Mouse (Mus musculus) embryonic facial prominence, embryonic 11.5 days (tissue): ENCODE measurements around the gene Sigirr. TPM values are rescaled to one million over a fixed set of nuclear protein-coding genes. Genes with fewer than 3 reads are reported as not detected.
A peak's percentile ranks its signal among the peaks of the same experiment; 100 is the strongest.

ENCODE experiments used
- ATAC-seq: fragments of 200-750 bp; cut with Nextera tagmentation; replicated peaks from 2 replicates; pipeline ENCODE4 v1.8.0; 2017; ENCODE audit warnings: low read depth; ENCODE audit not compliant: insufficient number of reproducible peaks, low FRiP score, low TSS enrichment
- DNase-seq: peaks from one replicate; pipeline ENCODE4 v3.0.0-alpha.2; 2015; ENCODE audit warnings: low spot score
- H3K27ac ChIP-seq: fragments of 300-500 bp; sonication (generic); replicated peaks from 2 replicates; pipeline ENCODE4 v1.5.1; 2014; ENCODE audit warnings: mild to moderate bottlenecking, low read depth, low read length, control low read depth
- H3K27me3 ChIP-seq: fragments of 300-500 bp; sonication (generic); 2 replicates; pipeline ENCODE4 v1.6.1; 2014; ENCODE audit warnings: mild to moderate bottlenecking, low read length, moderate library complexity, mixed read lengths; ENCODE audit not compliant: control insufficient read depth, insufficient read depth
- H3K36me3 ChIP-seq: fragments of 300-500 bp; sonication (generic); replicated peaks from 2 replicates; pipeline ENCODE4 v1.6.1; 2014; ENCODE audit warnings: low read depth, mild to moderate bottlenecking, low read length, moderate library complexity, mixed read lengths; ENCODE audit not compliant: control insufficient read depth, insufficient read depth
- H3K4me1 ChIP-seq: fragments of 300-500 bp; sonication (generic); 2 replicates; pipeline ENCODE4 v1.6.1; 2014; ENCODE audit warnings: low read length, mixed read lengths; ENCODE audit not compliant: control insufficient read depth, insufficient read depth
- H3K4me2 ChIP-seq: fragments of 300-500 bp; sonication (generic); 2 replicates; pipeline ENCODE4 v1.6.1; 2014; ENCODE audit warnings: low read depth, mild to moderate bottlenecking, control low read depth, low read length, moderate library complexity
- H3K4me3 ChIP-seq: fragments of 300-500 bp; sonication (generic); 2 replicates; pipeline ENCODE4 v1.5.1; 2014; ENCODE audit warnings: low read depth, low read length, control low read depth
- H3K9ac ChIP-seq: fragments of 300-500 bp; sonication (generic); replicated peaks from 2 replicates; pipeline ENCODE4 v1.6.1; 2014; ENCODE audit warnings: mild to moderate bottlenecking, control low read depth, low read length
- H3K9me3 ChIP-seq: fragments of 300-500 bp; sonication (generic); replicated peaks from 2 replicates; pipeline ENCODE4 v1.6.1; 2016; ENCODE audit warnings: mild to moderate bottlenecking, low read length, inconsistent platforms, mixed read lengths; ENCODE audit not compliant: control insufficient read depth
- WGBS: fragments of 180-500 bp; shearing (Covaris S2); extraction: QIAGEN DNeasy Blood & Tissue Kit; methylation state at CpG from one replicate; pipeline ENCODE4 v1.1.7; 2014; 5-methylcytosine and 5-hydroxymethylcytosine counted together
- polyA plus RNA-seq: library from polyadenylated mRNA; unstranded; fragments of >200 nt; fragmentation: Nextera tagmentation; extraction: Ambion mirVana; gene quantifications from 2 replicates; pipeline ENCODE4 v1.2.1, GENCODE M21; 2014

Sigirr gene
- polyA plus RNA-seq, 1 experiment from 2014 or later, result 1.6 TPM

DNA sequence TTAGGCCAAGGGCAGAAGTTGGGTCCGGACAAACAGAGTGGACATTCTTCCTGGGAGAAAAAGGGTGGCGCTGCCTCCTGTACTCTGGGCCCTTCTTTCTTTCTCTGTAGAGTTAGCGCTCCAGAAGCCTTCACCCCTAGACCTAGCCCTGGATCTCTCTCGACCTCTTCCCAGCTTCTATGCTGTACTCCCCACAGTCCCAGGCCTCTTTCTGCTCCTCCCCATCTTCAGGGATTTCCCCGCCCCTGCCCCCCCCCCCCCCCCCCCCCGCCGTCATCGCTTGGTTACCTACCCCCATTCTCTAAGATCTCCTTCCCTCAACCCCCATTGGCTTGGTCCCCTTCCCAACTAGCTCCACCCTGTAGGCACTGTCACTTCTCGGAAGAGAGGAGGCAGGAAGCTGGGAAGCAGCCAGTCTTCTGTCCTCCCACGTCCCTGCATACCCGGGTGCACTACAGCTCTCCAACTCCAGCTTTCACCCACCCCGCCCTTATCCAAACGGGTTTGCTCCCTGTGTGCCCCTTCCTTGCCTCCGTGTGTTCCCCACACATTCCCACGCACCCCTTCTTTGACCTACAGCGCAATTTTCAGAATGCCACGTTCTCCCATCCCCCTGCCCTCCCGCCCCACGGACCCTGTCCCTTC is 52.7 kb downstream of the Sigirr start:
- DNase-seq (no peak), ATAC-seq (peak; percentile 72)
- WGBS, result 3% methylated on average over 16 of the region's 19 CpGs

DNA sequence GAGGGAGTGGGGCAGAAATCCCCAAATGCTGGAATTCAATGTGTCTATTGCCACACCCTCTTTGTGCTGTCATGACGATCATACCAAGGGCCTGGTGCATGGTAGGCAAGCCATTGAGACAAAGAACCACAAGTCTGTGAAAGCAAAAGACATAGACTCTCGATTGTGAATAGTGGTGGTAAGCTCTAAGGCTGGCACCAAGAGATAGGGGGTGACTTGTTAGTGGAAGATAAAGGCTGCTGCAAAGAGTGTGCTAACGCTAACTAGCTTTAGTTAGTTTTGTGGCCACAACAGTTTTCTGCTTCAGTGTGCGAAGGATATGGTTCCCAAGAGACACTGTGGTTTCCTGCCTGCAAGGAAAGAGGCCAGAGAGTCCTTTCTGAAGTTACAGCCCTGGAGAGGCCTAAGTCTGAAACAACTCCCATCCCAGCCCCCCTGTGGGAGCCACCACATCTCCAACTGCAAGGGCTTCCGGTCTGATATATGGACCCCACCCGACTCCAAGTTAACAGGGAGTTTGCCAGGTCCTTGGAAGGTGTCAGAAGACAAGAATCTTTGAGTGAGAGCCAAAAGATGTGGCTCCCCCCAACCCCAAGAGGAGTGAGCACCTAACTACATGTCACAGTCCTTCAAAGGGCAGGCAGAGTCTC is 53.3 kb downstream of the Sigirr start:
- no peak for ATAC-seq
- Histone ChIP-seq H3K4me3 (no peak overlapping the region; the same call in 1 of the 2 replicates), H3K4me1 (no peaks in the 10 kb centered on the region; the same call in none of the 2 replicates), H3K4me2 (no peak overlapping the region), H3K9ac (0 out of 2 replicates have a peak overlapping the region, but pooled peaks have one; percentile 9), H3K9me3 (no peaks in the 10 kb centered on the region), H3K27ac (no peak overlapping the region), H3K36me3 (no peaks in the 10 kb centered on the region), H3K27me3 (no peaks in the 10 kb centered on the region)
- DNase-seq, result no peak
- WGBS, result 73% methylated on average over 6 of the region's 6 CpGs

More for the DNA sequence above, 52.7 kb downstream of the Sigirr start:
- Histone ChIP-seq H3K36me3 (no peaks in the 10 kb centered on the region), H3K9ac (peak overlapping the region; percentile 39), H3K27ac (no peak overlapping the region), H3K9me3 (no peaks in the 10 kb centered on the region), H3K4me1 (no peaks in the 10 kb centered on the region; the same call in none of the 2 replicates), H3K4me2 (peak overlapping the region; percentile 82), H3K27me3 (no peaks in the 10 kb centered on the region), H3K4me3 (peak overlapping the region; percentile 30)

DNA sequence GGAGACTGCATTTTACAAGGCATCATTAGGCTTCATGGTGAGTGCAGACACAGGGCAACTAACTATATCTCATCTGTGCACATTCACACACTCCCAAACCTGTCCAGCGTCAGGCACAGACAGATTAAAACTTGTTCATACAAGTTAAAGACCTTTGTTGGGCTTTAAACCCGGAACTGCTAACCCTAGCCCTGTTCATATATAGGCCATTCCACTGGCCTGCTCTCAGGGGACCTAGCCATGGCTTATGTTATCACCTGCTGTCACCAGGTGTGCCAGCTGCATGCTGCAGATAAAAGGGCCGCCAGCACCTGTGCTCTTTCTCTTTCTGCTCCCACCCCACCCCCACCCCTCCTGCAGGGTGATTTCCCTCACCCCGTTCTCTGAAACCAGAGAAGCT is 57.8 kb downstream of the Sigirr start:
- no peak overlapping the region for H3K27ac ChIP-seq
- WGBS, result 44% methylated on average over 4 of the region's 4 CpGs
- DNase-seq (no peak), ATAC-seq (no peak)
- no peak overlapping the region for H3K4me2 ChIP-seq
- no peak overlapping the region for H3K9ac ChIP-seq
- H3K4me3 ChIP-seq, result no peak overlapping the region
- H3K36me3 ChIP-seq, result no peaks in the 10 kb centered on the region
- no peaks in the 10 kb centered on the region for H3K27me3 ChIP-seq
- H3K4me1 ChIP-seq, result no peaks in the 10 kb centered on the region; the same call in 1 of the 2 replicates
- no peaks in the 10 kb centered on the region for H3K9me3 ChIP-seq

DNA sequence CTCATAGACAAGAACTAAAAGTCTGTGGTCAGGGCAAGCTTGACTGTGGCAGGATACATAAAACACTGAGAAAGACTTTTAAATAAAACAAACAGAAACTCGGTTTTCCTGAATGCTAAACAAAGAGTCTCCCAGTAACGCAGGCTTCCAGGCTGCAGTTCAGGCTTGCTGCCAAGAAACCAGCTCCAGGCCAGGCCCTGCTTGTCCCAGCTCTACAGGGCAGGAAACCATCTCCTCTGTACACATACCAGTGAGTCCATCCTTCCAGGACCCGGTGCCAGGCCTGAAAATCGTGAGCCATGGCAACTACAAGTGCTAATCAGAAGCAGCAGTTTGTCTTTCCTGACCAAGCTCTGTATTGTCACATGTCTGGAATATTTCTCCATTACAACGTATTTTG is 58.7 kb downstream of the Sigirr start:
- Histone ChIP-seq H3K27me3 (no peaks in the 10 kb centered on the region), H3K4me2 (no peak overlapping the region), H3K36me3 (no peaks in the 10 kb centered on the region), H3K9me3 (no peaks in the 10 kb centered on the region), H3K27ac (peak overlapping the region; percentile 2; the same call in 1 of the 2 replicates), H3K4me1 (no peaks in the 10 kb centered on the region; the same call in 1 of the 2 replicates), H3K4me3 (no peak overlapping the region), H3K9ac (no peak overlapping the region)
- 30% methylated on average over 5 of the region's 5 CpGs for WGBS
- no peak for ATAC-seq
- DNase-seq, result peak; percentile 32

Other genes with a start within 250 kb of the Sigirr start
- not detected in 2 replicates for gene Gm45785, start 244.2 kb downstream of the Sigirr start, polyA plus RNA-seq
- 56.7 and 58.3 TPM in 2 replicates for gene Ric8a, start 243.6 kb downstream of the Sigirr start, polyA plus RNA-seq
- 22.9 and 31.8 TPM in 2 replicates for gene Bet1l, start 243.0 kb downstream of the Sigirr start, polyA plus RNA-seq
- 185 and 195 TPM in 2 replicates for gene Psmd13, start 218.6 kb downstream of the Sigirr start, polyA plus RNA-seq
- gene Sirt3, start 218.3 kb downstream of the Sigirr start, polyA plus RNA-seq, result 17.1 and 19.3 TPM in 2 replicates
- not detected in 2 replicates for gene Cox8b, start 200.1 kb downstream of the Sigirr start, polyA plus RNA-seq
- gene Nlrp6, start 179.7 kb downstream of the Sigirr start, polyA plus RNA-seq, result 0.07 TPM in 1 of 2 replicates, not detected in the other
- 12.4 and 14.3 TPM in 2 replicates for gene Pgghg, start 159.2 kb downstream of the Sigirr start, polyA plus RNA-seq
- 0.38 and 0.78 TPM in 2 replicates for gene Ifitm5, start 150.3 kb downstream of the Sigirr start, polyA plus RNA-seq
- not detected in 2 replicates for gene Gm45717, start 144.6 kb downstream of the Sigirr start, polyA plus RNA-seq
- 595 and 632 TPM in 2 replicates for gene Ifitm2, start 144.6 kb downstream of the Sigirr start, polyA plus RNA-seq
- gene Ifitm1, start 133.4 kb downstream of the Sigirr start, polyA plus RNA-seq, result 19.9 and 20.1 TPM in 2 replicates
- 29.8 and 36.5 TPM in 2 replicates for gene Ifitm3, start 89.8 kb downstream of the Sigirr start, polyA plus RNA-seq
- not detected in 2 replicates for gene Ifitm6, start 82.6 kb downstream of the Sigirr start, polyA plus RNA-seq
- gene Gm17387, start 71.4 kb downstream of the Sigirr start, polyA plus RNA-seq, result not detected in 2 replicates
- 15.8 and 19.4 TPM in 2 replicates for gene B4galnt4, start 39.5 kb downstream of the Sigirr start, polyA plus RNA-seq
- 3.1 and 3.5 TPM in 2 replicates for gene Pkp3, start 22.4 kb downstream of the Sigirr start, polyA plus RNA-seq
- gene Ano9, start 17.2 kb upstream of the Sigirr start, polyA plus RNA-seq, result 1.2 and 1.3 TPM in 2 replicates
- gene Ptdss2, start 21.8 kb upstream of the Sigirr start, polyA plus RNA-seq, result 67.3 and 69.6 TPM in 2 replicates
- 82.0 and 93.5 TPM in 2 replicates for gene Rnh1, start 72.3 kb upstream of the Sigirr start, polyA plus RNA-seq
- 91.4 and 91.7 TPM in 2 replicates for gene Hras, start 93.4 kb upstream of the Sigirr start, polyA plus RNA-seq
- 8.2 and 8.7 TPM in 2 replicates for gene Lrrc56, start 93.6 kb upstream of the Sigirr start, polyA plus RNA-seq
- gene Lmntd2, start 113.5 kb upstream of the Sigirr start, polyA plus RNA-seq, result 2.5 and 2.6 TPM in 2 replicates
- gene Rassf7, start 115.3 kb upstream of the Sigirr start, polyA plus RNA-seq, result 33.0 and 34.5 TPM in 2 replicates
- gene Phrf1, start 128.2 kb upstream of the Sigirr start, polyA plus RNA-seq, result 63.4 and 76.7 TPM in 2 replicates
- gene Irf7, start 165.9 kb upstream of the Sigirr start, polyA plus RNA-seq, result 0.46 and 0.66 TPM in 2 replicates
- not detected in 2 replicates for gene Cdhr5, start 176.2 kb upstream of the Sigirr start, polyA plus RNA-seq
- gene Sct, start 178.6 kb upstream of the Sigirr start, polyA plus RNA-seq, result 4.5 and 6.7 TPM in 2 replicates
- gene Drd4, start 191.4 kb upstream of the Sigirr start, polyA plus RNA-seq, result 0.62 and 0.89 TPM in 2 replicates
- 53.9 and 60.8 TPM in 2 replicates for gene Deaf1, start 227.1 kb upstream of the Sigirr start, polyA plus RNA-seq
- 24.0 and 26.6 TPM in 2 replicates for gene Tmem80, start 227.2 kb upstream of the Sigirr start, polyA plus RNA-seq
- gene Eps8l2, start 238.3 kb upstream of the Sigirr start, polyA plus RNA-seq, result 3.4 and 3.5 TPM in 2 replicates